Mouse (Mus musculus): ENCODE results near the gene Ifrd2. TPM values are rescaled to one million over a fixed set of nuclear protein-coding genes. Genes with fewer than 3 reads are reported as not detected.
"Not testable (repeated sequence)": the region's sequence is repeated elsewhere in the genome, so short reads cannot be mapped to it uniquely, and the experiment has no call there.

Gene Ifrd2
- polyA plus RNA-seq, 1 experiment from 2014 or later = 44.6 TPM

GRCm38 (mm10) chr9:107570845-107571244 is 16.6 kb upstream of the Ifrd2 start:
- peaks cover 32 to 42% of the 10 kb centered on the region in 2 experiments for H3K4me1 ChIP-seq (ENCODE audit: control insufficient read depth in 2 of 2, insufficient read depth in 2 of 2, low read length in 2 of 2)
- ATAC-seq (ENCODE audit: insufficient number of reproducible peaks, insufficient read depth, low FRiP score, low read depth) = no peak
- peak overlapping the region; percentile 92 for H3K9ac ChIP-seq (ENCODE audit: low read length)
- H3K4me2 ChIP-seq (ENCODE audit: low read length) = peak overlapping the region; percentile 97
- H3K36me3 ChIP-seq (ENCODE audit: control insufficient read depth, insufficient read depth, low read length) = peaks cover 51% of the 10 kb centered on the region
- 46% methylated on average over 21 of the region's 21 CpGs for WGBS
- H3K9me3 ChIP-seq (ENCODE audit: control insufficient read depth, low read length) = no peaks in the 10 kb centered on the region
- peak overlapping the region; percentile 77 to 88 for H3K4me3 ChIP-seq (ENCODE audit: control insufficient read depth in 1 of 2, insufficient read depth in 1 of 2, low read depth in 1 of 2, low read length in 2 of 2)
- H3K27me3 ChIP-seq (ENCODE audit: control insufficient read depth, insufficient read depth, low read length) = no peaks in the 10 kb centered on the region
- H3K27ac ChIP-seq (replicated peaks in 1 of 2; ENCODE audit: control insufficient read depth in 1 of 2, insufficient read depth in 1 of 2, low read depth in 2 of 2, low read length in 2 of 2) = peak overlapping the region in 1 of 2 experiments; percentile 92; a peak in 1 of 4 replicates

GRCm38 (mm10) chr9:107571534-107572326 is 15.7 kb upstream of the Ifrd2 start:
- 88% methylated on average over 22 of the region's 22 CpGs for WGBS
- Histone ChIP-seq H3K36me3 (ENCODE audit: control insufficient read depth, insufficient read depth, low read length) (peaks cover 45% of the 10 kb centered on the region), H3K4me3 (ENCODE audit: control insufficient read depth in 1 of 2, insufficient read depth in 1 of 2, low read depth in 1 of 2, low read length in 2 of 2) (peak overlapping the region; percentile 77 to 88; a peak in 3 of 4 replicates), H3K9me3 (ENCODE audit: control insufficient read depth, low read length) (no peaks in the 10 kb centered on the region), H3K27me3 (ENCODE audit: control insufficient read depth, insufficient read depth, low read length) (no peaks in the 10 kb centered on the region), H3K27ac (replicated peaks in 1 of 2; ENCODE audit: control insufficient read depth in 1 of 2, insufficient read depth in 1 of 2, low read depth in 2 of 2, low read length in 2 of 2) (no peak overlapping the region; a peak in 1 of 4 replicates), H3K9ac (ENCODE audit: low read length) (peak overlapping the region; percentile 92), H3K4me1 (ENCODE audit: control insufficient read depth in 2 of 2, insufficient read depth in 2 of 2, low read length in 2 of 2) (peaks cover 34 to 41% of the 10 kb centered on the region in 2 experiments), H3K4me2 (ENCODE audit: low read length) (peak overlapping the region; percentile 97)
- ATAC-seq (ENCODE audit: insufficient number of reproducible peaks, insufficient read depth, low FRiP score, low read depth) = no peak

GRCm38 (mm10) chr9:107572327-107572662 is 15.1 kb upstream of the Ifrd2 start:
- H3K4me1 ChIP-seq (ENCODE audit: control insufficient read depth in 2 of 2, insufficient read depth in 2 of 2, low read length in 2 of 2) = peaks cover 40 to 42% of the 10 kb centered on the region in 2 experiments
- H3K9me3 ChIP-seq (ENCODE audit: control insufficient read depth, low read length) = no peaks in the 10 kb centered on the region
- H3K4me3 ChIP-seq (ENCODE audit: control insufficient read depth in 1 of 2, insufficient read depth in 1 of 2, low read depth in 1 of 2, low read length in 2 of 2) = no peak overlapping the region
- H3K4me2 ChIP-seq (ENCODE audit: low read length) = no peak overlapping the region
- ATAC-seq (ENCODE audit: insufficient number of reproducible peaks, insufficient read depth, low FRiP score, low read depth) = no peak
- H3K27me3 ChIP-seq (ENCODE audit: control insufficient read depth, insufficient read depth, low read length) = no peaks in the 10 kb centered on the region
- peaks cover 45% of the 10 kb centered on the region for H3K36me3 ChIP-seq (ENCODE audit: control insufficient read depth, insufficient read depth, low read length)
- 98% methylated on average over 2 of the region's 2 CpGs for WGBS
- no peak overlapping the region for H3K27ac ChIP-seq (replicated peaks in 1 of 2; ENCODE audit: control insufficient read depth in 1 of 2, insufficient read depth in 1 of 2, low read depth in 2 of 2, low read length in 2 of 2)
- no peak overlapping the region for H3K9ac ChIP-seq (ENCODE audit: low read length)

GRCm38 (mm10) chr9:107573774-107574173 is 13.7 kb upstream of the Ifrd2 start:
- not testable (repeated sequence) for H3K27ac ChIP-seq (replicated peaks in 1 of 2; ENCODE audit: control insufficient read depth in 1 of 2, insufficient read depth in 1 of 2, low read depth in 2 of 2, low read length in 2 of 2); H3K9ac ChIP-seq (ENCODE audit: low read length); H3K9me3 ChIP-seq (ENCODE audit: control insufficient read depth, low read length); H3K27me3 ChIP-seq (ENCODE audit: control insufficient read depth, insufficient read depth, low read length); ATAC-seq (ENCODE audit: insufficient number of reproducible peaks, insufficient read depth, low FRiP score, low read depth); H3K4me3 ChIP-seq (ENCODE audit: control insufficient read depth in 1 of 2, insufficient read depth in 1 of 2, low read depth in 1 of 2, low read length in 2 of 2); H3K4me2 ChIP-seq (ENCODE audit: low read length)
- WGBS = 84% methylated on average over 6 of the region's 6 CpGs
- Histone ChIP-seq H3K4me1 (ENCODE audit: control insufficient read depth in 2 of 2, insufficient read depth in 2 of 2, low read length in 2 of 2) (peaks cover 30 to 34% of the 10 kb centered on the region in 2 experiments), H3K36me3 (ENCODE audit: control insufficient read depth, insufficient read depth, low read length) (peaks cover 45% of the 10 kb centered on the region)

GRCm38 (mm10) chr9:107575579-107576356 is 11.7 kb upstream of the Ifrd2 start:
- H3K27ac ChIP-seq (replicated peaks in 1 of 2; ENCODE audit: control insufficient read depth in 1 of 2, insufficient read depth in 1 of 2, low read depth in 2 of 2, low read length in 2 of 2) = peak overlapping the region; percentile 55 to 57; a peak in 3 of 4 replicates
- ATAC-seq (ENCODE audit: insufficient number of reproducible peaks, insufficient read depth, low FRiP score, low read depth) = no peak
- peaks cover 37% of the 10 kb centered on the region for H3K36me3 ChIP-seq (ENCODE audit: control insufficient read depth, insufficient read depth, low read length)
- 80% methylated on average over 14 of the region's 14 CpGs for WGBS
- peak overlapping the region; percentile 61; the same call in 1 of the 2 replicates for H3K4me2 ChIP-seq (ENCODE audit: low read length)
- H3K9me3 ChIP-seq (ENCODE audit: control insufficient read depth, low read length) = no peaks in the 10 kb centered on the region
- H3K4me3 ChIP-seq (ENCODE audit: control insufficient read depth in 1 of 2, insufficient read depth in 1 of 2, low read depth in 1 of 2, low read length in 2 of 2) = no peak overlapping the region
- peaks cover 20 to 28% of the 10 kb centered on the region in 2 experiments for H3K4me1 ChIP-seq (ENCODE audit: control insufficient read depth in 2 of 2, insufficient read depth in 2 of 2, low read length in 2 of 2)
- H3K9ac ChIP-seq (ENCODE audit: low read length) = no peak overlapping the region
- H3K27me3 ChIP-seq (ENCODE audit: control insufficient read depth, insufficient read depth, low read length) = no peaks in the 10 kb centered on the region

- H3K9ac ChIP-seq (ENCODE audit: low read length) = peak within 1 kb of the TSS; percentile 66
- peak; percentile 58; the same call in 1 of the 2 replicates for ATAC-seq (ENCODE audit: insufficient number of reproducible peaks, insufficient read depth, low FRiP score, low read depth)
- peak within 1 kb of the TSS; percentile 55 to 57 for H3K27ac ChIP-seq (replicated peaks in 1 of 2; ENCODE audit: control insufficient read depth in 1 of 2, insufficient read depth in 1 of 2, low read depth in 2 of 2, low read length in 2 of 2)
- H3K4me3 ChIP-seq (ENCODE audit: control insufficient read depth in 1 of 2, insufficient read depth in 1 of 2, low read depth in 1 of 2, low read length in 2 of 2) = peak within 1 kb of the TSS; percentile 32 to 45
- H3K4me2 ChIP-seq (ENCODE audit: low read length) = peak within 1 kb of the TSS; percentile 61
- no peaks in the 10 kb centered on the region for H3K9me3 ChIP-seq (ENCODE audit: control insufficient read depth, low read length)
- peaks cover 30% of the 10 kb centered on the region for H3K36me3 ChIP-seq (ENCODE audit: control insufficient read depth, insufficient read depth, low read length)
- H3K4me1 ChIP-seq (ENCODE audit: control insufficient read depth in 2 of 2, insufficient read depth in 2 of 2, low read length in 2 of 2) = peaks cover 16 to 27% of the 10 kb centered on the region in 2 experiments
- WGBS = 26% methylated on average over 16 of the region's 16 CpGs
- no peaks in the 10 kb centered on the region for H3K27me3 ChIP-seq (ENCODE audit: control insufficient read depth, insufficient read depth, low read length)
Observed at GRCm38 (mm10) chr9:107576357-107577107, 10.9 kb upstream of the Ifrd2 start, which contains the start of gene Hyal1. Hyal1 (plus strand) TSS chr9:107576927.

- H3K9ac ChIP-seq (ENCODE audit: low read length) = no peak overlapping the region
- peaks cover 17 to 29% of the 10 kb centered on the region in 2 experiments for H3K4me1 ChIP-seq (ENCODE audit: control insufficient read depth in 2 of 2, insufficient read depth in 2 of 2, low read length in 2 of 2)
- H3K4me3 ChIP-seq (ENCODE audit: control insufficient read depth in 1 of 2, insufficient read depth in 1 of 2, low read depth in 1 of 2, low read length in 2 of 2) = no peak overlapping the region
- H3K27me3 ChIP-seq (ENCODE audit: control insufficient read depth, insufficient read depth, low read length) = no peaks in the 10 kb centered on the region
- 93% methylated on average over 10 of the region's 10 CpGs for WGBS
- H3K9me3 ChIP-seq (ENCODE audit: control insufficient read depth, low read length) = no peaks in the 10 kb centered on the region
- peaks cover 21% of the 10 kb centered on the region for H3K36me3 ChIP-seq (ENCODE audit: control insufficient read depth, insufficient read depth, low read length)
- H3K4me2 ChIP-seq (ENCODE audit: low read length) = 0 out of 2 replicates have a peak overlapping the region, but pooled peaks have one; percentile 61
- no peak overlapping the region for H3K27ac ChIP-seq (replicated peaks in 1 of 2; ENCODE audit: control insufficient read depth in 1 of 2, insufficient read depth in 1 of 2, low read depth in 2 of 2, low read length in 2 of 2)
- ATAC-seq (ENCODE audit: insufficient number of reproducible peaks, insufficient read depth, low FRiP score, low read depth) = no peak
Observed at GRCm38 (mm10) chr9:107577871-107578270, 9.6 kb upstream of the Ifrd2 start.

Data from heart, embryonic 14.5 days (tissue).